Mouse (Mus musculus) WW6 (cell line): ENCODE data around the gene Gm3159.
"Not testable (repeated sequence)": the region's sequence is repeated elsewhere in the genome, so short reads cannot be mapped to it uniquely, and the experiment has no call there.

ENCODE experiments used
- DNase-seq: peaks from one replicate; pipeline ENCODE4 v3.0.0-alpha.2; 2013; ENCODE audit warnings: low read depth, low spot score

Gene Gm3159

DNA sequence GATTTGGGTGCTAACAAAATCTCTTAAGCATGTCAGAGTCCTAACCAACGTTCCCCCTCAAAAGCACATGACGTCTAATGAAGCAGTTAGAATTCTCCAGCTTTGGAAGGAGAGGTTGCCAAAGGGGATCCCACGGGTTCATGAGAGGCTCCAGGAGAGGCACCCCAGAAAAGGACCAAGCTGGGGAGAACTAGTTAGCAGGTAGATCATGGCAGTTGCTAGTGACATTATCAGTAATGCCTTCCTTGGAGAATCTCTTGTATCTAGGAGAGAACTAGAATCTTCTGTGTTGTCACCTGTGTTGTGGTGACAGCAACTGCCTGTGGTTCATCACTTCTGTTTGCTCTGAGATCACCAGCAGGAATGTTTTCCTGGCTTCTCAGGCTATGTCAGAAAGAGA, at the start of gene Gm3159:
Gene Gm3159, plus strand, starts transcription at position 301 of the 400 bp plus-strand sequence.
- not testable (repeated sequence) for DNase-seq

GRCm38 (mm10) chr14:4368991-4369390, 28.3 kb upstream of the Gm3159 start:
- DNase-seq = not testable (repeated sequence)

DNA sequence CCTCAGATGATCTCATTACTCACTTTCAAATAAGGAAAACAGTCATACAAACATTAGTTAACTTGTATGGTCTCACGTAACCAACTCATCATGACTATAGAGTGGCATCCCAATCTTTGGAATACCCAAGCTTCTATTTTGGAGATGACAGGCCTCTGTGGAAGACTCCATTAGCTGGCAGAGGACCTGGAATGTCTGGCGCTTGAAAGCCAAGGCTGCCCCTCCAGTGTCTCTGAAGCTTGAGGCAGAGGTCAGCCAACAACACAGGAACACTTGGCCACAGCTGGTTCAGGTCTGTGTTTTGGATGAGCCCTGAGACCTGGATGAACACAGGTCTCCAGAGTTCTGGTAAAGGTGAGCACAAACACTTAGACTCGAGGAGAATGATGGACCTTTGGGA, 27.6 kb upstream of the Gm3159 start:
- DNase-seq = not testable (repeated sequence)

DNA sequence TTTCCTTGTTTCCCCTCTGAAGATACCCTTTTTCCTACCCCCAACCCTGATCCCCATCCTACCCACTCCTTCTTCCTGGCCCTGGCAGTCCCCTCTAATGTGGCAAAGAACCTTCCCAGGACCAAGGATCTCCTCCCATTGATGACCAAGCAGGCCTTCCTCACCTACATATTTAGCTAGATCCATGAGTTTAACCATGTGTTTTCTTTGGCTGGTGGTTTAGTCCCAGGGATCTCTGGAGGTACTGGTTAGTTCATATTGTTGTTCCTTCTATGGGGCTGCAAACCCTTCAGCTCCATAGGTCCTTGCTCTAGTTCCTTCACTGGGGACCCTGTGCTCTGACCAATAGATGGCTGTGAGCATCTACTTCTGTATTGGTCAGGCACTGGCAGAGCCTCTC, 19.5 kb upstream of the Gm3159 start:
- not testable (repeated sequence) for DNase-seq

DNA sequence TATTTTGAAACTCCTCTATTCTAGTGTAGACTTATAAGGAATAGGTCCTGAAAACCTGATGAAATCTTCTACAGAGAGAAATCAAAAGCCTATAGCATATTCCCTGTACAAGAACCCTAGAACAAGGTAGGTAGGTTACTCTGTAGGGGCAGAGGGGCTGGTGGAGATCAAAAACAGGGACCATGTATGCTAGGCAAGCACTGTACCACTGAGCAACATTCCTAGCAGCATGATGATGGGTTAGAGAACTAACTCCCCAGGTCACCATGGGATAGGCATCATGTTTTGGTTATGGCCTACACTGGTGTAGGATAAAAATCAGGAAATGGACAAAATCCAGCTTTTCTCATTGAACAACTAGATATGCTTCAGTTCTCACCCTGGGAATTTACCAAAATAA, 11.7 kb upstream of the Gm3159 start:
- not testable (repeated sequence) for DNase-seq

- not testable (repeated sequence) for DNase-seq
Measured at GRCm38 (mm10) chr14:4392841-4393530, 4.3 kb upstream of the Gm3159 start.

DNA sequence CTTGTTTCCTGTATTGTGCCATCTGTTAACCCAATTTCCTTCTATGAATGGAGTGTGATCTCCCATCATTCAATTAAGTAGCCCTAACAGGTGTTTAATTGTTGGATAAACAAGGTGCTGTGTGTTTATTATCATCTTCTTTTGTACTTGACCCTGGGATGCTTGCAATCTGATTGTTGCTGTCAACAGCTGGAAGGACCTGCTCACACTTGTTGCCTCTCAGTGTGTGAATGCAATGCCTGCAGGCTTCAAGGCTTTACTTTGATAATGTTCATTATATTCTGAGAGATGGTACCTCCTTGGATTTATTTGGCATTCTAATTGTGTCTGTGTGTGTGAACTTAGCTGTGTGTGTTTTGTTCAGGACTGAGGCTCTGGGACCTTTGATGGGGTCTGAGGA, 1.3 kb downstream of the Gm3159 start:
- DNase-seq = not testable (repeated sequence)

GRCm38 (mm10) chr14:4400115-4400789, 2.9 kb downstream of the Gm3159 start:
- not testable (repeated sequence) for DNase-seq

- not testable (repeated sequence) for DNase-seq
Measured at GRCm38 (mm10) chr14:4401245-4401644, 3.9 kb downstream of the Gm3159 start.

- DNase-seq = not testable (repeated sequence)
Measured at GRCm38 (mm10) chr14:4403840-4404239, 6.5 kb downstream of the Gm3159 start.

DNA sequence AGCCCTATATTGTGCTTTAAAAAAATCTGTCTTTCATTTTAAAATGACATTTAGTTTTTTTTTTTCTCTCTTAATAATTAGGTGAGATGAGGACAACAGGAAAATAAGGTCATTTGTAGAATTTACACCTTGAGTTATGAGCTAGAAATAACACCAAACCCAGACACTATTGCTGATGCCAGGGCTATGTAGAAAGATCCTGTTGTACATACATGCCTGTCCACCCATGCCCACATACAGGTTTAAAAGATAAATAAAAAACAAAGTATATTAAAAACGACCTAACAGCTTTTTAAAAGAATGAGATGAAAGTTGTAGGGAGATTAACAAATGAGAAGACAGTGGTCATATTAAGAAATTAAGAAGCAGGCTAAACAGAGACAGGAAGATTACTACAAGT, 12.6 kb downstream of the Gm3159 start:
- not testable (repeated sequence) for DNase-seq

GRCm38 (mm10) chr14:4414965-4415835, 17.9 kb downstream of the Gm3159 start, which contains the start of gene Gm3164:
Gm3164 (plus strand) TSS chr14:4415448.
- not testable (repeated sequence) for DNase-seq

DNA sequence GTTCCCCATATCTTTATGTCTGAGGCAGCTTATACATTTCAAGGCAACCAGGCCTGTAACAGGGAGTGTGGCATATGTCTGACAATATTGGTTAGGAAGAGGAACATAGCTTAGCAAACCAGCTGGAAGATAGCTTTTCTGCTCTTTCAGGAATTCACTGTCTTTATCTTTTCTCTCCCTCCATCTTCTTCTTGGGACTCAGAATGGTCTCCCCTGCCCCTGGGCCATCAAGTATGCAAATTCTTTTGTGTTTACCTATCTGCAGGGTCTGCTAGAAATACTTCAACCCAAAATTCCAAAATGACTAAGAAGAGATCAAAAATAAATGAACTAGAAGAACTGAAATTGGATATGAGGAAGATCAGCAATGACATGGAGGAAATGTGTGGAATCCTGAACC, 33.4 kb downstream of the Gm3159 start, which contains the start of gene Gm3173:
Gene Gm3173, plus strand, starts transcription at position 301 of the 400 bp plus-strand sequence.
- DNase-seq = not testable (repeated sequence)
